Mouse (Mus musculus): ENCODE measurements around the gene Sgta. TPM values are rescaled to one million over a fixed set of nuclear protein-coding genes. Genes with fewer than 3 reads are reported as not detected.
"Not testable (repeated sequence)": the region's sequence is repeated elsewhere in the genome, so short reads cannot be mapped to it uniquely, and the experiment has no call there.

Sgta gene
- total and polyA plus RNA-seq, 3 experiments = 67.6 to 123 (median 104) TPM

DNA sequence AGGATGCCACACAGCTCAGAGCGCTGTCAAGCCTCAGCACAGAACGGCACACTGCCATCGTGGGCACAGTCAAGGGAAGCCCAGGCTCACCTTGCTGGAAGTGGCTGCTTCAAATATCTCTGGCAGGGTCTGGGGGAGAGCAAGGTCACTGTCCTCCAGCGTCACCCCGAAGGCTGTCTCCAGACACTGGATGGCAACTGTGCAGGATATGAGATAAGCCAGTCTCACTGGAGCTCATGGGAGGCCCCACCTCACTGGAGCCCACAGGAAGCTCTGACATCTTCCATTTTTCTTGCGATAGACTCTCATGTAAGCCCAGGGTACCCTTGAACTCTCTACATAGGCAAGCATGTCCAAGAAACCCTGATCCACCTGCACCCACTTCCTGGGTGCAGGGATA lies 8.8 kb downstream of the Sgta start:
- dilution Hi-C loops (cut with MboI; ENCODE audit: extremely low pct_ligation_motif_present, extremely low pct_unique_long_range_greater_than_20kb, low sequenced_read_pairs) = no loop called here
- DNase-seq (ENCODE audit: extremely low read depth) = no peak
- Histone ChIP-seq H3K4me1 (ENCODE audit: control insufficient read depth in 1 of 2, insufficient read depth in 2 of 2) (0 out of 4 replicates have a peak, but pooled peaks cover 0 to under 1% of the 10 kb centered on the region in 2 experiments), H3K27ac (ENCODE audit: insufficient read depth, low read depth) (no peak overlapping the region), H3K4me2 (ENCODE audit: insufficient read depth, low read depth, poor library complexity, severe bottlenecking) (no peak overlapping the region), H3K9me3 (replicated peaks; ENCODE audit: low read length) (no peaks in the 10 kb centered on the region), H3K9ac (ENCODE audit: insufficient read depth, low read depth) (no peak overlapping the region), H3K27me3 (replicated peaks) (no peaks in the 10 kb centered on the region), H3K4me3 (replicated peaks in 1 of 3; ENCODE audit: low read depth in 2 of 3, low read length in 2 of 3, poor library complexity in 1 of 3) (no peak overlapping the region), H3K36me3 (replicated peaks in 1 of 2; ENCODE audit: control insufficient read depth in 1 of 2, insufficient read depth in 1 of 2, low read length in 1 of 2) (peaks cover 71 to 98% of the 10 kb centered on the region in 2 experiments), H3K79me2 (replicated peaks; ENCODE audit: control insufficient read depth, extremely low read depth, insufficient read depth, poor library complexity, severe bottlenecking) (peaks cover 23% of the 10 kb centered on the region)
- in situ Hi-C loops (cut with MboI; ENCODE audit: low pct_ligation_motif_present, low pct_unique_long_range_greater_than_20kb, low sequenced_read_pairs) = no loop called here
- no peak for TF ChIP-seq ETS1 (conservative IDR thresholded peaks at IDR 0.05; ENCODE audit: low read depth, low read length)
- no peak for TF ChIP-seq MXI1 (IDR thresholded peaks at IDR 0.05; ENCODE audit: low read depth, low read length)
- TF ChIP-seq EP300 (IDR thresholded peaks at IDR 0.05; ENCODE audit: low read length) = no peak
- no peak for TF ChIP-seq PAX5 (IDR thresholded peaks at IDR 0.05; ENCODE audit: low read length)
- no peak for TF ChIP-seq ZKSCAN1 (IDR thresholded peaks at IDR 0.05; ENCODE audit: borderline replicate concordance, low read depth, low read length)
- no peak for TF ChIP-seq NELFE (IDR thresholded peaks at IDR 0.05; ENCODE audit: low read depth, low read length)
- no peak for TF ChIP-seq RCOR1 (conservative IDR thresholded peaks at IDR 0.05; ENCODE audit: low read depth, low read length)
- TF ChIP-seq SMC3 (IDR thresholded peaks at IDR 0.05; ENCODE audit: low read depth, low read length) = no peak
- no peak for TF ChIP-seq JUN (IDR thresholded peaks at IDR 0.05; ENCODE audit: insufficient read depth, low read depth, low read length)
- no peak for TF ChIP-seq E2F4 (IDR thresholded peaks at IDR 0.05; ENCODE audit: insufficient replicate concordance, low read depth, low read length)
- TF ChIP-seq ZNF384 (IDR thresholded peaks at IDR 0.05; ENCODE audit: low read depth, low read length) = no peak
- TF ChIP-seq MAFK (IDR thresholded peaks at IDR 0.05; ENCODE audit: insufficient replicate concordance, low read length) = no peak
- TF ChIP-seq GABPA (IDR thresholded peaks at IDR 0.05; ENCODE audit: insufficient replicate concordance, low read depth, low read length) = no peak

DNA sequence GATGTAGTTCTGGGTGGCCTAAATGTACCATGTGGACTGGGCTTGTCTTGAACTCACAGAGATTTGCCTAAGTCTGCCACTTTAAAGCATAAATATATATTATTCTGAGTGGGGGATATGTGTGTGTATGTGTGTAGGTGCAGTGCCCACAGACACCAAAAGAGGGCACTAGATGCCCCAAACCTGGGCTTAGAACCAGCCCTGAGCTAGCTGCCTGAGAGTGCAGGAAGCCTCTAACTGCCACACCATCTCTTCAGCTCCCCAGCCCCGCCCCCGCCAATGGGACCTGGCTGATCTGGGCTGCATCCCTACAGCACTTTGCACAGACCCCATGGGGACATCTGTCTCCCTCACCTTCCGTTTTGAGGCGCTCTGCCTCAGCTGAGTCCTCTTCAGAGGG lies 9.3 kb downstream of the Sgta start:
- H3K4me2 ChIP-seq (ENCODE audit: insufficient read depth, low read depth, poor library complexity, severe bottlenecking) = no peak overlapping the region
- TF ChIP-seq JUND (conservative IDR thresholded peaks at IDR 0.05; ENCODE audit: low read depth, low read length) = no peak
- TF ChIP-seq GABPA (IDR thresholded peaks at IDR 0.05; ENCODE audit: insufficient replicate concordance, low read depth, low read length) = no peak
- TF ChIP-seq HCFC1 (IDR thresholded peaks at IDR 0.05; ENCODE audit: low read depth, low read length) = no peak
- no peak for TF ChIP-seq ELF1 (IDR thresholded peaks at IDR 0.05; ENCODE audit: low read depth, low read length)
- no peak for TF ChIP-seq KAT2A (IDR thresholded peaks at IDR 0.05; ENCODE audit: insufficient replicate concordance, low read length)
- TF ChIP-seq TCF12 (IDR thresholded peaks at IDR 0.05; ENCODE audit: low read depth, low read length) = no peak
- TF ChIP-seq MYC (IDR thresholded peaks at IDR 0.05; ENCODE audit: low read depth, low read length) = no peak
- peak; percentile 24 to 68; a peak in 3 of 4 replicates for TF ChIP-seq CTCF (conservative IDR thresholded peaks at IDR 0.05 in 1 of 2, IDR thresholded peaks at IDR 0.05 in 1 of 2; ENCODE audit: low read depth in 2 of 2, low read length in 2 of 2)
- TF ChIP-seq POLR2A (IDR thresholded peaks at IDR 0.05; ENCODE audit: low read depth, low read length) = no peak
- TF ChIP-seq BHLHE40 (IDR thresholded peaks at IDR 0.05; ENCODE audit: low read depth, low read length) = no peak
- no peak for TF ChIP-seq IRF4 (IDR thresholded peaks at IDR 0.05; ENCODE audit: low read depth, low read length)
- TF ChIP-seq USF1 (IDR thresholded peaks at IDR 0.05; ENCODE audit: low read depth, low read length) = no peak
- TF ChIP-seq RAD21 (IDR thresholded peaks at IDR 0.05; ENCODE audit: low read depth, low read length) = peak; percentile 44
- no peak for TF ChIP-seq MXI1 (IDR thresholded peaks at IDR 0.05; ENCODE audit: low read depth, low read length)
- TF ChIP-seq ZNF384 (IDR thresholded peaks at IDR 0.05; ENCODE audit: low read depth, low read length) = no peak
- TF ChIP-seq EP300 (IDR thresholded peaks at IDR 0.05; ENCODE audit: low read length) = no peak
- TF ChIP-seq SMC3 (IDR thresholded peaks at IDR 0.05; ENCODE audit: low read depth, low read length) = peak; percentile 59
- no peak for TF ChIP-seq MEF2A (IDR thresholded peaks at IDR 0.05; ENCODE audit: borderline replicate concordance, low read depth, low read length)
- TF ChIP-seq SIN3A (IDR thresholded peaks at IDR 0.05; ENCODE audit: low read length) = no peak
- TF ChIP-seq ZKSCAN1 (IDR thresholded peaks at IDR 0.05; ENCODE audit: borderline replicate concordance, low read depth, low read length) = no peak
- H3K79me2 ChIP-seq (replicated peaks; ENCODE audit: control insufficient read depth, extremely low read depth, insufficient read depth, poor library complexity, severe bottlenecking) = peaks cover 20% of the 10 kb centered on the region
- H3K27ac ChIP-seq (ENCODE audit: insufficient read depth, low read depth) = no peak overlapping the region
- peak; percentile 38 for DNase-seq (ENCODE audit: extremely low read depth)
- H3K9ac ChIP-seq (ENCODE audit: insufficient read depth, low read depth) = no peak overlapping the region
- H3K27me3 ChIP-seq (replicated peaks) = no peaks in the 10 kb centered on the region
- dilution Hi-C loops (cut with MboI; ENCODE audit: extremely low pct_ligation_motif_present, extremely low pct_unique_long_range_greater_than_20kb, low sequenced_read_pairs) (no loop called here), in situ Hi-C loops (cut with MboI; ENCODE audit: low pct_ligation_motif_present, low pct_unique_long_range_greater_than_20kb, low sequenced_read_pairs) (no loop called here)
- H3K36me3 ChIP-seq (replicated peaks in 1 of 2; ENCODE audit: control insufficient read depth in 1 of 2, insufficient read depth in 1 of 2, low read length in 1 of 2) = peaks cover 73 to 99% of the 10 kb centered on the region in 2 experiments
- H3K4me1 ChIP-seq (ENCODE audit: control insufficient read depth in 1 of 2, insufficient read depth in 2 of 2) = no peaks in the 10 kb centered on the region
- H3K4me3 ChIP-seq (replicated peaks in 1 of 3; ENCODE audit: low read depth in 2 of 3, low read length in 2 of 3, poor library complexity in 1 of 3) = no peak overlapping the region
- H3K9me3 ChIP-seq (replicated peaks; ENCODE audit: low read length) = no peaks in the 10 kb centered on the region

DNA sequence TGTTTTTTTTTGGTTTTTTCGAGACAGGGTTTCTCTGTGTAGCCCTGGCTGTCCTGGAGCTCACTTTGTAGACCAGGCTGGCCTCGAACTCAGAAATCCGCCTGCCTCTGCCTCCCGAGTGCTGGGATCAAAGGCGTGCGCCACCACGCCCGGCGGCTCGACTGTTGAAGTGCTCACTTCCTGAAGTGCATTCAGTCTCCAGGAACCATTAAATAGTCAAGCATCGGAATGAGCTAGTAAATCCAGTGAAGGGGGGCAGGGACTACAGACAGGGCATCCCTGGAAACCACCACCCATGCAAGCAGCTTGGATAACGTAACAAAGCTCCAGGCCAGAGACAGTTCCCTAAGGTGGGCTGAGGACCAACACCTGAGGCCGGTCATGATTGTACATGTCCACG lies 14.7 kb downstream of the Sgta start:
- H3K79me2 ChIP-seq (replicated peaks; ENCODE audit: control insufficient read depth, extremely low read depth, insufficient read depth, poor library complexity, severe bottlenecking); DNase-seq (ENCODE audit: extremely low read depth); in situ Hi-C loops (cut with MboI; ENCODE audit: low pct_ligation_motif_present, low pct_unique_long_range_greater_than_20kb, low sequenced_read_pairs); H3K9ac ChIP-seq (ENCODE audit: insufficient read depth, low read depth); H3K27me3 ChIP-seq (replicated peaks); dilution Hi-C loops (cut with MboI; ENCODE audit: extremely low pct_ligation_motif_present, extremely low pct_unique_long_range_greater_than_20kb, low sequenced_read_pairs); H3K4me3 ChIP-seq (replicated peaks in 1 of 3; ENCODE audit: low read depth in 2 of 3, low read length in 2 of 3, poor library complexity in 1 of 3); H3K4me1 ChIP-seq (ENCODE audit: control insufficient read depth in 1 of 2, insufficient read depth in 2 of 2); H3K9me3 ChIP-seq (replicated peaks; ENCODE audit: low read length); H3K4me2 ChIP-seq (ENCODE audit: insufficient read depth, low read depth, poor library complexity, severe bottlenecking); H3K27ac ChIP-seq (ENCODE audit: insufficient read depth, low read depth): not testable (repeated sequence)
- peaks cover 74 to 86% of the 10 kb centered on the region in 2 experiments for H3K36me3 ChIP-seq (replicated peaks in 1 of 2; ENCODE audit: control insufficient read depth in 1 of 2, insufficient read depth in 1 of 2, low read length in 1 of 2)

Data from CH12.LX (cell line).